Mouse (Mus musculus) layer of hippocampus, adult 8-10 months (tissue): ENCODE measurements around the gene Ets1. TPM values are rescaled to one million over a fixed set of nuclear protein-coding genes. Genes with fewer than 3 reads are reported as not detected.

Source experiments
- DNase-seq, 2 experiments: peaks; one replicate each; pipeline ENCODE4 v3.0.0; 2022; ENCODE audit warnings: low spot score in 2 of 2
- total RNA-seq, 4 experiments: library from RNA; stranded (reverse); gene quantifications; 2 replicates each; pipeline ENCODE4 v1.2.4; 2022

Ets1 gene
- total RNA-seq, 4 experiments from 2014 or later: 11.1 to 12.9 (median 11.9) TPM

GRCm38 (mm10) chr9:32666611-32667517, 30.8 kb downstream of the Ets1 start:
- DNase-seq: no peak

- DNase-seq: no peak
Measured at GRCm38 (mm10) chr9:32667518-32667908, 31.5 kb downstream of the Ets1 start.

- no peak for DNase-seq
Measured at GRCm38 (mm10) chr9:32668075-32668673, 32.2 kb downstream of the Ets1 start.

GRCm38 (mm10) chr9:32669397-32669796, 33.4 kb downstream of the Ets1 start:
- DNase-seq: no peak

GRCm38 (mm10) chr9:32671970-32672859, 36.2 kb downstream of the Ets1 start:
- no peak for DNase-seq

GRCm38 (mm10) chr9:32673923-32674322, 37.9 kb downstream of the Ets1 start:
- no peak for DNase-seq

GRCm38 (mm10) chr9:32675671-32676409, 39.8 kb downstream of the Ets1 start:
- no peak for DNase-seq

GRCm38 (mm10) chr9:32676480-32676879, 40.5 kb downstream of the Ets1 start:
- DNase-seq: no peak

- DNase-seq: no peak
Measured at GRCm38 (mm10) chr9:32677646-32678045, 41.6 kb downstream of the Ets1 start.

GRCm38 (mm10) chr9:32678120-32678757, 42.2 kb downstream of the Ets1 start:
- DNase-seq: no peak

GRCm38 (mm10) chr9:32679531-32679930, 43.5 kb downstream of the Ets1 start:
- no peak for DNase-seq

- DNase-seq: no peak
Measured at GRCm38 (mm10) chr9:32680201-32680600, 44.2 kb downstream of the Ets1 start.

GRCm38 (mm10) chr9:32685793-32686558, 50.0 kb downstream of the Ets1 start:
- DNase-seq: no peak

GRCm38 (mm10) chr9:32688351-32688750, 52.3 kb downstream of the Ets1 start:
- DNase-seq: no peak

GRCm38 (mm10) chr9:32691151-32691925, 55.3 kb downstream of the Ets1 start:
- no peak for DNase-seq

- no peak for DNase-seq
Measured at GRCm38 (mm10) chr9:32692944-32693343, 56.9 kb downstream of the Ets1 start.

GRCm38 (mm10) chr9:32693411-32693810, 57.4 kb downstream of the Ets1 start:
- no peak for DNase-seq

GRCm38 (mm10) chr9:32694111-32694824, 58.2 kb downstream of the Ets1 start:
- DNase-seq: no peak
